Mouse (Mus musculus): ENCODE measurements at regions not wholly inside any gene's neighbourhood (a gene's known extent, or its start where the extent isn't known, plus 50 kb on each side); places are given as distances from the start of the nearest gene placed in this dataset.
A peak's percentile ranks its signal among the peaks of the same experiment; 100 is the strongest.

GRCm38 (mm10) chr11:89932231-89932865, 70.3 kb downstream of the Pctp start:
- no peak for DNase-seq (ENCODE audit: low spot score)

- DNase-seq (ENCODE audit: low spot score) = no peak
These were observed 73.3 kb downstream of the Pctp start for GRCm38 (mm10) chr11:89929115-89929988.

GRCm38 (mm10) chr11:89927483-89928156, 75.1 kb downstream of the Pctp start:
- DNase-seq (ENCODE audit: low spot score) = no peak

- no peak for DNase-seq (ENCODE audit: low spot score)
These were observed 80.1 kb downstream of the Pctp start for GRCm38 (mm10) chr11:89922551-89922950.

GRCm38 (mm10) chr11:89921146-89921545, 81.5 kb downstream of the Pctp start:
- peak; percentile 12 for DNase-seq (ENCODE audit: low spot score)

GRCm38 (mm10) chr11:89915795-89916194, 86.9 kb downstream of the Pctp start:
- no peak for DNase-seq (ENCODE audit: low spot score)

- no peak for DNase-seq (ENCODE audit: low spot score)
These were observed 88.1 kb downstream of the Pctp start for GRCm38 (mm10) chr11:89914577-89914976.

GRCm38 (mm10) chr11:89901241-89901740, 101.4 kb downstream of the Pctp start:
- DNase-seq (ENCODE audit: low spot score) = no peak

- DNase-seq (ENCODE audit: low spot score) = no peak
These were observed 104.2 kb downstream of the Pctp start for GRCm38 (mm10) chr11:89898516-89898915.

GRCm38 (mm10) chr11:89896854-89897253, 105.8 kb downstream of the Pctp start:
- no peak for DNase-seq (ENCODE audit: low spot score)

GRCm38 (mm10) chr11:89871587-89871986, 94.1 kb upstream of the Ankfn1 start:
- no peak for DNase-seq (ENCODE audit: low spot score)

GRCm38 (mm10) chr11:89867575-89867974, 90.1 kb upstream of the Ankfn1 start:
- DNase-seq (ENCODE audit: low spot score) = no peak

GRCm38 (mm10) chr11:89856184-89856769, 78.8 kb upstream of the Ankfn1 start:
- no peak for DNase-seq (ENCODE audit: low spot score)

GRCm38 (mm10) chr11:89841853-89842252, 64.4 kb upstream of the Ankfn1 start:
- no peak for DNase-seq (ENCODE audit: low spot score)

GRCm38 (mm10) chr11:89839671-89840327, 62.3 kb upstream of the Ankfn1 start:
- peak; percentile 3 for DNase-seq (ENCODE audit: low spot score)

GRCm38 (mm10) chr11:89837995-89838394, 60.5 kb upstream of the Ankfn1 start:
- no peak for DNase-seq (ENCODE audit: low spot score)

- peak; percentile 12 for DNase-seq (ENCODE audit: low spot score)
These were observed 59.4 kb upstream of the Ankfn1 start for GRCm38 (mm10) chr11:89836897-89837296.

GRCm38 (mm10) chr11:89834068-89834467, 56.6 kb upstream of the Ankfn1 start:
- no peak for DNase-seq (ENCODE audit: low spot score)

- DNase-seq (ENCODE audit: low spot score) = no peak
These were observed 54.2 kb upstream of the Ankfn1 start for GRCm38 (mm10) chr11:89831577-89832110.
